Mouse (Mus musculus): ENCODE measurements around the gene Sh3kbp1. TPM values are rescaled to one million over a fixed set of nuclear protein-coding genes. Genes with fewer than 3 reads are reported as not detected.
A peak's percentile ranks its signal among the peaks of the same experiment; 100 is the strongest.

Sh3kbp1 gene
- total RNA-seq, 2 experiments from 2014 or later: 11.2 to 36.5 TPM

- no peak overlapping the region for H3K27ac ChIP-seq
- DNase-seq: peak; percentile 55
- no peak for TF ChIP-seq CTCF (IDR thresholded peaks at IDR 0.05)
These were observed 269.5 kb downstream of the Sh3kbp1 start for GRCm38 (mm10) chrX:159896536-159896935.

DNA sequence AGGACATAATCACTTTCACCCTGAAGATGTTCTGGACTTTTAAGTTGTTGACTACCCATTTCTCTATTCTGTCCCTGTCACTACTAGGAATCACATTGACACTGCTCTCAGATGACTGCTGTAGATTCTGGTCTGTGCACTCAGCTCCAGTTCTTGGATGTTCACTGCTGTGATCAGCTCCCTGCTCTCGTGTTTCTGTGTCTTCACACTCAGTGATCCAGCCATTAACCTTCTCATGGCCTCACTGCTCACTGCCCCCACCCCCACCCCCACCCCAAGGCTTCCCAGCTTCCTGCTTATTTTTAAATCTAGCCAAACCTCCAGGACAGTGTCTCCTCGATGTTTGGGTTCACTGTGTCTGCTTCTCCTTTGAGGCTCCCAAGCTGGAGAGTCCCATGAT lies 271.0 kb downstream of the Sh3kbp1 start:
- TF ChIP-seq CTCF (IDR thresholded peaks at IDR 0.05): no peak
- no peak for DNase-seq
- H3K27ac ChIP-seq: no peak overlapping the region
- H3K4me3 ChIP-seq: no peak overlapping the region
- intact Hi-C loops (cut with DNase I): no loop called here

More at GRCm38 (mm10) chrX:159896536-159896935, 269.5 kb downstream of the Sh3kbp1 start:
- H3K4me3 ChIP-seq: no peak overlapping the region
- intact Hi-C loops (cut with DNase I): no loop called here

DNA sequence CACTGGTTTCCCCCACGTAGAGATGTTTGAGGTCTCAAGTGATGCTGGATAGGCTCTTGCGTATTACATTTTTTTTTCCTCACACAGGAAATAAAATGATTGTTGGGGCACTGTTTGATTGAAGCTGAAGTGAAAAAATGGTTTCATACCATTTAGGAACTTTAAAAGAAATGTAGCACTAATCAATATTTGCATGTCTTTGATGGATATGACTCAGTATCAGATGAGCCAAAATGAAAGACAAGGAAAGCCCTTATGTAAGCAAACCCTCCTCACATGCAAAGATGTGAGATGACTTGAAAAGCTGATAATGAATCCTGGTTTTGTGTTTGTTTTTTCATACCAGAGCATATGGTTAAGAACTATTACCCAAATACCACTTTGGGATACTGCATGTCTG lies 272.0 kb downstream of the Sh3kbp1 start:
- DNase-seq: no peak
- intact Hi-C loops (cut with DNase I): no loop called here
- no peak overlapping the region for H3K27ac ChIP-seq
- TF ChIP-seq CTCF (IDR thresholded peaks at IDR 0.05): no peak
- H3K4me3 ChIP-seq: no peak overlapping the region

GRCm38 (mm10) chrX:159903421-159903820 lies 276.3 kb downstream of the Sh3kbp1 start:
- DNase-seq: no peak
- H3K27ac ChIP-seq: no peak overlapping the region
- no peak overlapping the region for H3K4me3 ChIP-seq
- no peak for TF ChIP-seq CTCF (IDR thresholded peaks at IDR 0.05)
- intact Hi-C loops (cut with DNase I): no loop called here

- intact Hi-C loops (cut with DNase I): no loop called here
- H3K27ac ChIP-seq: no peak overlapping the region
- H3K4me3 ChIP-seq: no peak overlapping the region
- no peak for DNase-seq
- TF ChIP-seq CTCF (IDR thresholded peaks at IDR 0.05): no peak
These were observed 280.6 kb downstream of the Sh3kbp1 start for GRCm38 (mm10) chrX:159907703-159908102.

GRCm38 (mm10) chrX:159909446-159910277 lies 282.6 kb downstream of the Sh3kbp1 start:
- no peak overlapping the region for H3K27ac ChIP-seq
- intact Hi-C loops (cut with DNase I): no loop called here

GRCm38 (mm10) chrX:159910600-159910999 lies 283.5 kb downstream of the Sh3kbp1 start:
- no peak for TF ChIP-seq CTCF (IDR thresholded peaks at IDR 0.05)
- intact Hi-C loops (cut with DNase I): no loop called here
- H3K27ac ChIP-seq: no peak overlapping the region
- peak; percentile 15 for DNase-seq
- no peak overlapping the region for H3K4me3 ChIP-seq

More at GRCm38 (mm10) chrX:159909446-159910277, 282.6 kb downstream of the Sh3kbp1 start:
- no peak for DNase-seq
- no peak for TF ChIP-seq CTCF (IDR thresholded peaks at IDR 0.05)
- H3K4me3 ChIP-seq: no peak overlapping the region

DNA sequence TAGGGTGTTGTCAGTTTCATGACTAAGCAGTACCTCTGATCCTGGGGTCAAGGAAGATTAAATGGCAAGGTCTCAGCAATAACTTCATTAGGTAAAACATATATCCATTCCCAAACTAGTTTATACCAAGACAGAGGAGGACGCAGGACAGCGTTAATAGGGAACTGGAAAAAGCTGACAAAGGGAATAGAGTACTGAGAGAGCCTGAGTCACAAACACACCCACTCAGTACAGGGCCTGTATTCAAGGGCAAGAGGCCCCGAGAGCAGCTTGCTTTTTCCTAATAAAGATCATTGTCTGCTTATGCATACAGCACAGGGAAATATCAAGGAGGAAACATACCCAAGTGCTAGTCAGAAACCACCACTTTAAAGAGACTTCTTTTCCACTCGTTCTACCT lies 284.5 kb downstream of the Sh3kbp1 start:
- intact Hi-C loops (cut with DNase I): no loop called here
- TF ChIP-seq CTCF (IDR thresholded peaks at IDR 0.05): no peak
- Histone ChIP-seq H3K4me3 (no peak overlapping the region), H3K27ac (no peak overlapping the region)
- no peak for DNase-seq

- Histone ChIP-seq H3K27ac (no peak overlapping the region), H3K4me3 (no peak overlapping the region)
- no peak for TF ChIP-seq CTCF (IDR thresholded peaks at IDR 0.05)
- intact Hi-C loops (cut with DNase I): no loop called here
- DNase-seq: no peak
These were observed 285.0 kb downstream of the Sh3kbp1 start for GRCm38 (mm10) chrX:159912061-159912460.

DNA sequence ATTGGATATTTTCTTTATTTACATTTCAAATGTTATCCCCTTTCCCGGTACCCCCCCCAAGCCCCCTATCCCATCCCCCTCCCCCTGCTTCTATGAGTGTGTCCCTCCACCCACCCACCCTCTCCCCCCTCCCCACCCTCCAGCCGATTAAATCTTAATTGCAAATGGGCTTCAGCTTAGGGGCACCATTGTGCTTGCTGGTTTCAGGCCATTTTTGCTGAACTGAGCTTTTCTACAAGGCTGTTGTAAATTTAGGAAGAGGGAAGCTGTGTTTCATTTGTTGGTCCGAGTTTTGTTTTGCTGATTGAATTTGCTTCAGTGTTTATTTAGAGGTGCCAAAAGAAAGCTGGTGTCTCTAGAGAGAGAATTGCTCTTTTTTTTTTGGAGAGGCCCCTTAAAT lies 286.4 kb downstream of the Sh3kbp1 start:
- no peak overlapping the region for H3K4me3 ChIP-seq
- TF ChIP-seq CTCF (IDR thresholded peaks at IDR 0.05): no peak
- no peak for DNase-seq
- intact Hi-C loops (cut with DNase I): no loop called here
- no peak overlapping the region for H3K27ac ChIP-seq

GRCm38 (mm10) chrX:159915125-159915524 lies 288.1 kb downstream of the Sh3kbp1 start:
- intact Hi-C loops (cut with DNase I): no loop called here

GRCm38 (mm10) chrX:159924759-159925158 lies 297.7 kb downstream of the Sh3kbp1 start:
- no peak for DNase-seq
- no peak overlapping the region for H3K4me3 ChIP-seq
- intact Hi-C loops (cut with DNase I): loop anchor here (5.0 kb wide), 1 partner anchor 33 kb away; no protein-coding TSS in a partner anchor
- TF ChIP-seq CTCF (IDR thresholded peaks at IDR 0.05): no peak
- H3K27ac ChIP-seq: no peak overlapping the region

More at GRCm38 (mm10) chrX:159915125-159915524, 288.1 kb downstream of the Sh3kbp1 start:
- DNase-seq: no peak
- peak; percentile 27; the same call in 1 of the 2 replicates for TF ChIP-seq CTCF (IDR thresholded peaks at IDR 0.05)
- H3K4me3 ChIP-seq: no peak overlapping the region
- H3K27ac ChIP-seq: no peak overlapping the region

DNA sequence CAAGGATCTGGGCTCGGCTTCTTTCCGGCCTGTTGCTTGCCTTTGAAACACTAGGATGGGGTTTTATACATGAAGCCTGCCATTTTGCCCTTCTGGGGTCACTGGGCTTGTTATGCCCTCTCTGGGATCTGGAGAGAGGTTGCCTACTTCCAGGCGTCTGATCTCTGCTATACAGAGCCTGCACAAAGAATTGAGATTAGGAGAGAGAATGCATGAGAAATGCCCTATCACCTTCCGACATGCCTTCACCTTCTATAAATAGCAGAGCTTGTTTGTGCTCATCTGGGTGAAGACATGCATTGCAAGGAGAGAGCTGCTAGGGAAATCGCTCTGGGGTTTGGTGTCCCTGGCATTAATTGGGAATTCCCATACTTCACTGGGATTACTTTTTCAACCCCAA lies 301.1 kb downstream of the Sh3kbp1 start:
- no peak for TF ChIP-seq CTCF (IDR thresholded peaks at IDR 0.05)
- intact Hi-C loops (cut with DNase I): no loop called here
- Histone ChIP-seq H3K4me3 (no peak overlapping the region), H3K27ac (peak overlapping the region; percentile 61)
- DNase-seq: no peak

GRCm38 (mm10) chrX:159928834-159929233 lies 301.8 kb downstream of the Sh3kbp1 start:
- intact Hi-C loops (cut with DNase I): no loop called here
- H3K4me3 ChIP-seq: no peak overlapping the region
- H3K27ac ChIP-seq: peak overlapping the region; percentile 61
- TF ChIP-seq CTCF (IDR thresholded peaks at IDR 0.05): no peak
- DNase-seq: no peak
